Mouse (Mus musculus) cortical plate, adult 2 months (tissue): Measurements from ENCODE around the gene Gm17657. TPM values are rescaled to one million over a fixed set of nuclear protein-coding genes. Genes with fewer than 3 reads are reported as not detected.

Experiments used
- H3K27ac ChIP-seq: fragments of 200-500 bp; 2 replicates; pipeline ENCODE4 v1.5.1; 2012; ENCODE audit warnings: low read length, control low read depth, inconsistent platforms; ENCODE audit not compliant: insufficient read depth
- H3K4me1 ChIP-seq: fragments of 200-500 bp; 2 replicates; pipeline ENCODE4 v1.6.1; 2011; ENCODE audit warnings: low read length; ENCODE audit not compliant: control insufficient read depth, insufficient read depth
- H3K4me3 ChIP-seq: fragments of 200-500 bp; 2 replicates; pipeline ENCODE4 v1.5.1; 2011; ENCODE audit warnings: mild to moderate bottlenecking, low read length, control low read depth; ENCODE audit not compliant: insufficient read depth
- CTCF ChIP-seq: fragments of 200-500 bp; IDR thresholded peaks from 2 replicates; pipeline ENCODE4 v1.5.1; 2011; ENCODE audit warnings: mild to moderate bottlenecking, control low read depth, low read length; ENCODE audit not compliant: insufficient read depth; ENCODE audit errors: extremely low read depth
- POLR2A ChIP-seq: fragments of 200-500 bp; IDR thresholded peaks from 2 replicates; pipeline ENCODE4 v1.6.1; 2011; ENCODE audit warnings: mild to moderate bottlenecking, low read length, control low read depth; ENCODE audit not compliant: insufficient read depth; ENCODE audit errors: extremely low read depth
- polyA plus RNA-seq: library from polyadenylated mRNA; depleted of rRNA; stranded (reverse); fragments of >200 nt; gene quantifications from 2 replicates; pipeline ENCODE4 v1.2.3, GENCODE M21; 2012

Gm17657 gene
- polyA plus RNA-seq, 1 experiment, result not detected

GRCm38 (mm10) chr17:29583569-29583968, 34.1 kb upstream of the Gm17657 start:
- Histone ChIP-seq H3K4me3 (no peak overlapping the region), H3K4me1 (no peaks in the 10 kb centered on the region), H3K27ac (no peak overlapping the region)
- TF ChIP-seq CTCF, result no peak
- TF ChIP-seq POLR2A, result no peak

GRCm38 (mm10) chr17:29579579-29580126, 30.2 kb upstream of the Gm17657 start:
- TF ChIP-seq POLR2A (no peak), CTCF (no peak)
- no peak overlapping the region for H3K4me3 ChIP-seq
- H3K27ac ChIP-seq, result no peak overlapping the region
- H3K4me1 ChIP-seq, result peaks cover 2% of the 10 kb centered on the region; the same call in 1 of the 2 replicates

- TF ChIP-seq CTCF, result no peak
- TF ChIP-seq POLR2A, result no peak
- no peak overlapping the region for H3K4me3 ChIP-seq
- no peaks in the 10 kb centered on the region for H3K4me1 ChIP-seq
Measured at GRCm38 (mm10) chr17:29569831-29570230, 20.4 kb upstream of the Gm17657 start.

GRCm38 (mm10) chr17:29568435-29568834, 19.0 kb upstream of the Gm17657 start:
- H3K4me3 ChIP-seq, result no peak overlapping the region
- no peaks in the 10 kb centered on the region for H3K4me1 ChIP-seq
- TF ChIP-seq POLR2A (no peak), CTCF (no peak)
- no peak overlapping the region for H3K27ac ChIP-seq

More at GRCm38 (mm10) chr17:29569831-29570230, 20.4 kb upstream of the Gm17657 start:
- no peak overlapping the region for H3K27ac ChIP-seq

GRCm38 (mm10) chr17:29565521-29565920, 16.1 kb upstream of the Gm17657 start:
- no peaks in the 10 kb centered on the region for H3K4me1 ChIP-seq
- TF ChIP-seq CTCF (no peak), POLR2A (no peak)
- no peak overlapping the region for H3K4me3 ChIP-seq
- no peak overlapping the region for H3K27ac ChIP-seq

GRCm38 (mm10) chr17:29558476-29558875, 9.0 kb upstream of the Gm17657 start:
- Histone ChIP-seq H3K4me1 (no peaks in the 10 kb centered on the region), H3K27ac (no peak overlapping the region), H3K4me3 (no peak overlapping the region)
- TF ChIP-seq CTCF (no peak), POLR2A (no peak)

GRCm38 (mm10) chr17:29556893-29557292, 7.5 kb upstream of the Gm17657 start:
- H3K4me1 ChIP-seq, result no peaks in the 10 kb centered on the region
- TF ChIP-seq POLR2A (no peak), CTCF (no peak)
- no peak overlapping the region for H3K27ac ChIP-seq
- no peak overlapping the region for H3K4me3 ChIP-seq

- Histone ChIP-seq H3K4me3 (no peak overlapping the region), H3K27ac (no peak overlapping the region)
- TF ChIP-seq CTCF, result no peak
- TF ChIP-seq POLR2A, result no peak
Measured at GRCm38 (mm10) chr17:29556456-29556855, 7.0 kb upstream of the Gm17657 start.

GRCm38 (mm10) chr17:29554176-29554575, 4.7 kb upstream of the Gm17657 start:
- peaks cover 2% of the 10 kb centered on the region; the same call in 1 of the 2 replicates for H3K4me1 ChIP-seq
- no peak overlapping the region for H3K27ac ChIP-seq
- TF ChIP-seq CTCF, result no peak
- no peak for TF ChIP-seq POLR2A
- no peak overlapping the region for H3K4me3 ChIP-seq

More at GRCm38 (mm10) chr17:29556456-29556855, 7.0 kb upstream of the Gm17657 start:
- H3K4me1 ChIP-seq, result no peaks in the 10 kb centered on the region

- no peak within 1 kb of the TSS for H3K27ac ChIP-seq
- TF ChIP-seq CTCF (no peak), POLR2A (no peak)
- H3K4me3 ChIP-seq, result no peak within 1 kb of the TSS
- peaks cover 2% of the 10 kb centered on the region; the same call in 1 of the 2 replicates for H3K4me1 ChIP-seq
Measured at GRCm38 (mm10) chr17:29552162-29552732, 2.8 kb upstream of the Gm17657 start, which contains the start of gene Tmem217. Tmem217 (minus strand) TSS chr17:29552385.
